Mouse (Mus musculus) forebrain, embryonic 14.5 days (tissue): Measurements from ENCODE around the gene Syngr2. TPM values are rescaled to one million over a fixed set of nuclear protein-coding genes. Genes with fewer than 3 reads are reported as not detected.

ENCODE experiments used
- polyA plus RNA-seq: library from polyadenylated mRNA; unstranded; fragments of >200 nt; fragmentation: Nextera tagmentation; extraction: Ambion mirVana; gene quantifications from 2 replicates; pipeline ENCODE4 v1.2.1, GENCODE M21; 2014

The Syngr2 gene
- polyA plus RNA-seq, 1 experiment from 2014 or later = 20.7 TPM

Other genes with a start within 250 kb of the Syngr2 start
- gene Tnrc6c, start 155.4 kb upstream of the Syngr2 start, polyA plus RNA-seq = 20.0 and 24.5 TPM in 2 replicates
- gene Tmc8, start 27.6 kb upstream of the Syngr2 start, polyA plus RNA-seq = 0.29 and 0.68 TPM in 2 replicates
- gene Tmc6, start 27.5 kb upstream of the Syngr2 start, polyA plus RNA-seq = 1.7 and 2.6 TPM in 2 replicates
- not detected in 2 replicates for gene 6030468B19Rik, start 12.0 kb upstream of the Syngr2 start, polyA plus RNA-seq
- gene Gm20708, start within 50 bp of the Syngr2 start, polyA plus RNA-seq = 0.41 and 1.3 TPM in 2 replicates
- 4.4 and 5.7 TPM in 2 replicates for gene Afmid, start 16.3 kb downstream of the Syngr2 start, polyA plus RNA-seq
- 44.9 and 67.8 TPM in 2 replicates for gene Tk1, start 16.4 kb downstream of the Syngr2 start, polyA plus RNA-seq
- gene Birc5, start 39.6 kb downstream of the Syngr2 start, polyA plus RNA-seq = 106 and 145 TPM in 2 replicates
- gene Tmem235, start 51.1 kb downstream of the Syngr2 start, polyA plus RNA-seq = not detected in 2 replicates
- 3.3 and 3.4 TPM in 2 replicates for gene Tha1, start 63.8 kb downstream of the Syngr2 start, polyA plus RNA-seq
- gene Socs3, start 160.4 kb downstream of the Syngr2 start, polyA plus RNA-seq = 8.1 and 8.7 TPM in 2 replicates
- gene Pgs1, start 176.6 kb downstream of the Syngr2 start, polyA plus RNA-seq = 43.1 and 49.2 TPM in 2 replicates